Mouse (Mus musculus): Measurements from ENCODE around the gene Bri3bp. TPM values are rescaled to one million over a fixed set of nuclear protein-coding genes. Genes with fewer than 3 reads are reported as not detected.
"Not testable (repeated sequence)": the region's sequence is repeated elsewhere in the genome, so short reads cannot be mapped to it uniquely, and the experiment has no call there.

The Bri3bp gene
- total and polyA plus RNA-seq, 2 experiments from 2014 or later, result 27.8 to 65.8 TPM

DNA sequence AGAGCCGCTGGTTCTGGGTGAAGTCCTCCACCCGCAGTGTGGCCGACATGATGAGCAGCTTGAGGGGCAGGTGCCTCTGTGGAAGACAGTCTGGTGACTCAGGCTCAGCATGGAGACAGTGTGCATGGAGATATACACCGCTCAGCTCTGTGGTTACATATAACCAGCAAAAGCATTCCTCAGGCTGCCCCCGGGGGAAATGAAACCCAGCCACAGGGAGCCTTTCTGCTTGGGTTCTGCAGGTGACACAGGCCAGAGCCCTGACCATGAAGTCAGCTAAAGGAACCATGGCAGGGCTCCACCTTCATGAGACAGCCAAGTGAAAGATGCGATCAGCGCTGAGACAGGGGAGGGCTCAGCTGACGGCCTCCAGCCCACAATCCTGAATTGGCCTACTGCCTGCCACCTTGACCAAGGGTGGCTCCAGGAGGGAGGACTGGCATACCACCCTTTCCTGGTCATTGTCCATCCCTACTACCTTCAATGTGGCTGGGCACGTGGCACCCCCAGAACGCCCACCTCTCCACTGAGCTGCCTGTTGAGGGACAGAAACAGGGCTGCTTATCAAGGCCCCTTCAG, 15.6 kb upstream of the Bri3bp start:
- Histone ChIP-seq H3K4me3 (ENCODE audit: low read depth, low read length) (no peak overlapping the region), H3K36me3 (replicated peaks; ENCODE audit: control insufficient read depth, insufficient read depth, low read length) (peaks cover 100% of the 10 kb centered on the region), H3K27me3 (ENCODE audit: control insufficient read depth, insufficient read depth, low read length) (no peaks in the 10 kb centered on the region), H3K4me1 (ENCODE audit: control insufficient read depth, insufficient read depth) (no peaks in the 10 kb centered on the region), H3K27ac (ENCODE audit: low read depth) (peak overlapping the region; percentile 73), H3K4me2 (ENCODE audit: low read depth, low read length) (no peak overlapping the region), H3K9ac (replicated peaks; ENCODE audit: low read depth, low read length) (no peak overlapping the region), H3K9me3 (replicated peaks; ENCODE audit: control insufficient read depth, low read length) (no peaks in the 10 kb centered on the region)
- no peak for TF ChIP-seq EP300 (IDR thresholded peaks at IDR 0.05; ENCODE audit: low read depth)
- TF ChIP-seq CTCF (IDR thresholded peaks at IDR 0.05; ENCODE audit: low read depth), result no peak
- ATAC-seq (ENCODE audit: insufficient read depth, low read depth), result no peak; the same call in 1 of the 2 replicates
- WGBS, result 87% methylated on average over 10 of the region's 10 CpGs
- no peak for DNase-seq (ENCODE audit: low spot score)

- ATAC-seq (ENCODE audit: insufficient read depth, low read depth) (peak; percentile 88), DNase-seq (ENCODE audit: low spot score) (peak; percentile 51)
- no peaks in the 10 kb centered on the region for H3K9me3 ChIP-seq (replicated peaks; ENCODE audit: control insufficient read depth, low read length)
- H3K27me3 ChIP-seq (ENCODE audit: control insufficient read depth, insufficient read depth, low read length), result no peaks in the 10 kb centered on the region
- TF ChIP-seq CTCF (IDR thresholded peaks at IDR 0.05; ENCODE audit: low read depth) (no peak), EP300 (IDR thresholded peaks at IDR 0.05; ENCODE audit: low read depth) (no peak)
- WGBS, result 71% methylated on average over 10 of the region's 10 CpGs
- H3K4me1 ChIP-seq (ENCODE audit: control insufficient read depth, insufficient read depth), result no peaks in the 10 kb centered on the region
- H3K27ac ChIP-seq (ENCODE audit: low read depth), result peak overlapping the region; percentile 73
- H3K9ac ChIP-seq (replicated peaks; ENCODE audit: low read depth, low read length), result no peak overlapping the region
- H3K4me2 ChIP-seq (ENCODE audit: low read depth, low read length), result no peak overlapping the region
- H3K4me3 ChIP-seq (ENCODE audit: low read depth, low read length), result no peak overlapping the region
- H3K36me3 ChIP-seq (replicated peaks; ENCODE audit: control insufficient read depth, insufficient read depth, low read length), result peaks cover 100% of the 10 kb centered on the region
Observed at GRCm38 (mm10) chr5:125426343-125426742, 15.0 kb upstream of the Bri3bp start.

DNA sequence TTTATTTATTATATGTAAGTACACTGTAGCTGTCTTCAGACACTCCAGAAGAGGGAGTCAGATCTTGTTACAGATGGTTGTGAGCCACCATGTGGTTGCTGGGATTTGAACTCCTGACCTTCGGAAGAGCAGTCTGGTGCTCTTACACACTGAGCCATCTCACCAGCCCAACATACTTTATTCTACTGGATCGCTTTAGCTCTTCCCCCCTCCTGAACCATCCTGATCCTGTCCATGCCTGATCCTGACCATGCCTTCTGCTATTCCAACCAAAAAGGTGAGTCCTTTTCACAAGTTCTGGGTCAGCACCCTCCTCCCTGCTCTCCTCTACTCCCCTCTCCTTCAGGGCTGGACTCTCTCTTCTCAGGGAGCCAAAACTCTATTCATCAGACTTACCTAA, 9.0 kb upstream of the Bri3bp start:
- H3K4me2 ChIP-seq (ENCODE audit: low read depth, low read length); DNase-seq (ENCODE audit: low spot score); H3K27ac ChIP-seq (ENCODE audit: low read depth); H3K4me1 ChIP-seq (ENCODE audit: control insufficient read depth, insufficient read depth); H3K27me3 ChIP-seq (ENCODE audit: control insufficient read depth, insufficient read depth, low read length); H3K9me3 ChIP-seq (replicated peaks; ENCODE audit: control insufficient read depth, low read length); H3K9ac ChIP-seq (replicated peaks; ENCODE audit: low read depth, low read length); ATAC-seq (ENCODE audit: insufficient read depth, low read depth); H3K4me3 ChIP-seq (ENCODE audit: low read depth, low read length): not testable (repeated sequence)
- peaks cover 40% of the 10 kb centered on the region for H3K36me3 ChIP-seq (replicated peaks; ENCODE audit: control insufficient read depth, insufficient read depth, low read length)
- WGBS, result 96% methylated on average over 2 of the region's 2 CpGs

DNA sequence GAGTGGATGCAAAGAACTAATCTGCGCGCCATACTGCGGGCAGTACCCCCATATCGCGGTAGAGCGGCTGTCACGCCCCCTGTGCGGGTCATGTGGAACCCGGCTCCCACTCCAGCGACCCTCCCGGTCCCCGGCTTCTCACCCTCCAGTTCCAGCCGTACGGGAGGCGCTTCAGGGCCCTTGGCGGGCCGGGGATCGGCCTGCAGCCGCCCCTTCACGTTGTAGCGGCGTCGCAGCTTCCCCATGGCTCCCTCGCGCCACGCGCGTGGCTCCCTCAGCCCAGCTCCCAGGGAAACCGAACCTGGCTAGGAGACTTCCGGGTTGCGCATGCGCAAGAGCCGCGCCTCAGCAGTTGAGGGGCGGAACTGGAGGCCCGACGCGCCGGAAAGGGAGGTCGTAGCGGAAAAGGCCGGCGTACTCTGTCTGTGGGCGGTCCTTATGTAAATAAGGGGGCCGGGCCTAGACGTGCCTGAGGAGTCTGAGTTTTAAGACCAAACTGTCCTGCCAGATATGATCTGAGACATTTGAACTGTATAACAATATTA, 7.5 kb upstream of the Bri3bp start, which contains the start of gene Dhx37:
Gene Dhx37, minus strand, starts transcription at position 329 of the 545 bp plus-strand sequence.
- no peaks in the 10 kb centered on the region for H3K27me3 ChIP-seq (ENCODE audit: control insufficient read depth, insufficient read depth, low read length)
- peak within 1 kb of the TSS; percentile 81 for H3K4me3 ChIP-seq (ENCODE audit: low read depth, low read length)
- H3K27ac ChIP-seq (ENCODE audit: low read depth), result peak within 1 kb of the TSS; percentile 62
- under 1% methylated on average over 46 of the region's 46 CpGs for WGBS
- no peaks in the 10 kb centered on the region for H3K9me3 ChIP-seq (replicated peaks; ENCODE audit: control insufficient read depth, low read length)
- DNase-seq (ENCODE audit: low spot score) (peak; percentile 97), ATAC-seq (ENCODE audit: insufficient read depth, low read depth) (peak; percentile 93)
- peak within 1 kb of the TSS; percentile 78 for H3K9ac ChIP-seq (replicated peaks; ENCODE audit: low read depth, low read length)
- peaks cover 25% of the 10 kb centered on the region for H3K36me3 ChIP-seq (replicated peaks; ENCODE audit: control insufficient read depth, insufficient read depth, low read length)
- TF ChIP-seq CTCF (IDR thresholded peaks at IDR 0.05; ENCODE audit: low read depth) (no peak), EP300 (IDR thresholded peaks at IDR 0.05; ENCODE audit: low read depth) (no peak)
- H3K4me2 ChIP-seq (ENCODE audit: low read depth, low read length), result peak within 1 kb of the TSS; percentile 85
- H3K4me1 ChIP-seq (ENCODE audit: control insufficient read depth, insufficient read depth), result 0 out of 2 replicates have a peak, but pooled peaks cover 9% of the 10 kb centered on the region

GRCm38 (mm10) chr5:125434347-125434746, 7.0 kb upstream of the Bri3bp start:
- H3K27ac ChIP-seq (ENCODE audit: low read depth), result not testable (repeated sequence)

More at GRCm38 (mm10) chr5:125434347-125434746, 7.0 kb upstream of the Bri3bp start:
- H3K9me3 ChIP-seq (replicated peaks; ENCODE audit: control insufficient read depth, low read length); DNase-seq (ENCODE audit: low spot score); H3K9ac ChIP-seq (replicated peaks; ENCODE audit: low read depth, low read length); ATAC-seq (ENCODE audit: insufficient read depth, low read depth); H3K4me1 ChIP-seq (ENCODE audit: control insufficient read depth, insufficient read depth); H3K27me3 ChIP-seq (ENCODE audit: control insufficient read depth, insufficient read depth, low read length): not testable (repeated sequence)
- H3K4me2 ChIP-seq (ENCODE audit: low read depth, low read length), result peak overlapping the region; percentile 85; the same call in 1 of the 2 replicates
- H3K4me3 ChIP-seq (ENCODE audit: low read depth, low read length), result peak overlapping the region; percentile 81; the same call in 1 of the 2 replicates
- WGBS, result 53% methylated on average over 15 of the region's 15 CpGs
- TF ChIP-seq CTCF (IDR thresholded peaks at IDR 0.05; ENCODE audit: low read depth), result peak; percentile 26
- peaks cover 20% of the 10 kb centered on the region for H3K36me3 ChIP-seq (replicated peaks; ENCODE audit: control insufficient read depth, insufficient read depth, low read length)
